Mouse (Mus musculus): Measurements from ENCODE around the gene Slc44a2.

- TF ChIP-seq POLR2A (IDR thresholded peaks at IDR 0.05; ENCODE audit: low read depth, low read length) (no peak), CTCF (conservative IDR thresholded peaks at IDR 0.05; ENCODE audit: insufficient read depth, insufficient read length, low read depth, low read length) (no peak)
Observed at GRCm38 (mm10) chr9:21380868-21381267, 60.4 kb downstream of the Slc44a2 start.

All from kidney, adult 2 months (tissue).